ENCODE assay signal across 30 mouse cellular contexts in the genomic region with DNA sequence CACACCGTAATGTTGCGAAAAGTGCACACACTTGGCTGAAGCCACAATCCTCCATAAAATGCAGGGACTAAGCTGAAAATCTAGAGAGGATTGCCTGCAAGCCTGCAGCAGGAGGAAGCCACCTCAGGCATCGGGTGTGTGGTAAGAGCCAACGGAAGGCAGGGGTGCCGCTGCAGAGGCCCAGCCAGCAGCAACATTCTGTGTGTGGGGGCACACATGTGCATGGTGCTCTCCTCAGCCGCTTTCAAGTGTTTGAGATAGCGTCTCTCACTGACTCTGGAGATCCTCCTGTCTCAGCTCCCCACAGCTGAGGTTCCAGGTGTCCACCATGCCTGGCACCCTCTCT. TPM values are rescaled to one million over a fixed set of nuclear protein-coding genes. Genes with fewer than 3 reads are reported as not detected.
"Had no signal": no experiment of that assay in that cellular context is flagged by ENCODE, and none has a peak within 500 bp of the region (broad histone marks: within the 10 kb centered on the region; RNA-seq: fewer than 3 reads in every experiment).

No protein-coding gene starts in this region.

- DNase-seq: kidney, adult 11 months; kidney, adult 8-10 months; kidney, postnatal 10 days; kidney, postnatal 36 days; layer of hippocampus, adult 9-11 months; liver, embryonic 13.5 days; lung, adult 2 months; lung, postnatal 36 days; retina, postnatal 1 day; thymus, adult 18-20 months; thymus, postnatal 36 days had no signal

- H3K4me3 ChIP-seq: intestine, embryonic 15.5 days; kidney, embryonic 15.5 days; left cerebral cortex, adult 2 months; liver, embryonic 13.5 days; midbrain, embryonic 13.5 days; myocyte; neural tube, embryonic 13.5 days had no signal

- ATAC-seq: intestine, embryonic 15.5 days; midbrain, embryonic 13.5 days; midbrain, embryonic 16.5 days had no signal

- H3K27me3 ChIP-seq: intestine, embryonic 15.5 days; kidney, embryonic 15.5 days; liver, embryonic 13.5 days; midbrain, embryonic 13.5 days; neural tube, embryonic 13.5 days had no signal

- H3K4me1 ChIP-seq: intestine, embryonic 15.5 days had no signal

- H3K9ac ChIP-seq: intestine, embryonic 15.5 days; kidney, embryonic 15.5 days; liver, embryonic 13.5 days; midbrain, embryonic 13.5 days; neural tube, embryonic 13.5 days had no signal

- H3K27ac ChIP-seq: intestine, embryonic 15.5 days; kidney, embryonic 15.5 days; left cerebral cortex, adult 2 months; liver, embryonic 13.5 days; midbrain, embryonic 13.5 days; neural tube, embryonic 13.5 days had no signal

- H3K4me2 ChIP-seq: intestine, embryonic 15.5 days; kidney, embryonic 15.5 days; liver, embryonic 13.5 days; midbrain, embryonic 13.5 days; neural tube, embryonic 13.5 days had no signal

- H3K9me3 ChIP-seq: intestine, embryonic 15.5 days; kidney, embryonic 15.5 days; liver, embryonic 13.5 days; midbrain, embryonic 13.5 days; neural tube, embryonic 13.5 days had no signal

RNA-seq across cellular contexts. Expression of a gene that starts 42.5 kb away (rescaled TPM):
- total RNA-seq: left cerebral cortex, postnatal 10 days; left cerebral cortex, postnatal 36 days; liver, adult 2 months; megakaryocyte-erythroid progenitor cell, adult 5-6 weeks; monocyte, adult 5-6 weeks had no signal
- polyA plus RNA-seq: intestine, embryonic 15.5 days; kidney, embryonic 15.5 days; limb, embryonic 11.5 days; liver, adult 2 months; liver, embryonic 13.5 days; liver, embryonic 16.5 days; lung, adult 2 months; lung, embryonic 16.5 days; midbrain, embryonic 13.5 days; midbrain, embryonic 16.5 days; myocyte; neural tube, embryonic 13.5 days; small intestine, adult 2 months; spleen, adult 2 months; stomach, embryonic 16.5 days; testis, adult 2 months had no signal
